Mouse (Mus musculus) brain, adult 2 months (tissue): ENCODE measurements around the gene Otulinl.
"Not testable (repeated sequence)": the region's sequence is repeated elsewhere in the genome, so short reads cannot be mapped to it uniquely, and the experiment has no call there.

Experiments
- DNase-seq: peaks from one replicate; pipeline ENCODE4 v3.0.0; 2011; ENCODE audit warnings: low read depth, low spot score

Gene Otulinl

DNA sequence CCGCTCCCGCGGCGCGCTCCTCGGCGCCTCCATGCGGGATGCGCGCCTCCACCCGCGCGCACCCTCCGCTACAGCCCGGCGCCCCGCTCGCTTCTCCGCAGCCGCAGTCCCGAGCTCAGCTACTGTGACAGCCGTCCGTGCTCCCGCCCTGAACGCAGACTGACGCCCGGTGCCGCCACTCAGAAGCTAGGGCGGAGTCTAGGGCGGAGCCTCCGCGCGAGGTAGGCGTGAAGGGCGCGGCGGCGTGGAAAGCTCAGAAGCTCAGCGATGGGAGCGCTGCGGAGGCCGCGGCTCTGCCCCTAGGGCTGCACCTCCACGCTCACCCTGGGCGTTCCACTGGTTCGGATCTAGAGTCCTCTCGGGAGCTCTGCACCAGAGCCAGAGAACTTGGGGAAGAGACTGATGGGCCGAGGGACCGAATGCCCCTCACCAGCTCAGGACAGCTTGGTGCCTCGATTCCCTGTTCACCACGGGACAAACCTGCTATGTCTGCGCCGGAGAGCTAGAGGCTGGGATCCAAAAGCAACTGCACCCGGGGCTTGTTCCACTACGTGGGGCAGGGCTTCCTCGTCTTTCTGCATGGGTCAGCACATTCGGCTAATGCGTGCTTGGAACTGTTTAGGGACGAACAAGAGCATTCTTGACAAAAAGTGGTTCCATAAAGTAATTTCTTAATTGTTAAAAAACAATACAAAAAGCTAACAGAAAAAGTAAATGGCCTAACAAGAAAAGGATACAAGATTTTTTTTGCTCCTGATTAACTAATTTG is at the start of gene Otulinl:
Otulinl (minus strand) TSS at position 161 of the 769 bp plus-strand sequence.
- DNase-seq = peak; percentile 97

DNA sequence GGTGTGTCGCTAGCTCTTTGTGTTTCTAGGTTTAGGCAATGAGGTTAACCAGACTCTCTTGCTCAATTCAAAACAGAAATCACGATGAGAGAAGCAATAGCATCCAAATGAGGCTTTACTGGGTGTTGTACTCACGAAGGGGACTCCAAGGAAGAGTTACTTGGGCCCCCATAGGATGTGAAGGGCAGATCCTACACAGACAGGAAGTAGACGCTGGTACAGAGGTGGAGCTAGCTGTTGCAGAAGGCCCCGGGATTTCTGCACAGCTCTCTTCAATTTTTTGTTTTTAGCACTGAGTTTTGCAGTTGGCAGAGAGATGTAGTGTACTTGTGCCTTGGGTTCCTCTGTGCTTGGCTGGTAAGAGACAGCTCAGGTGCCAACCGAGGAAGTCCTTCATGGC is 44.8 kb upstream of the Otulinl start:
- DNase-seq = no peak

DNA sequence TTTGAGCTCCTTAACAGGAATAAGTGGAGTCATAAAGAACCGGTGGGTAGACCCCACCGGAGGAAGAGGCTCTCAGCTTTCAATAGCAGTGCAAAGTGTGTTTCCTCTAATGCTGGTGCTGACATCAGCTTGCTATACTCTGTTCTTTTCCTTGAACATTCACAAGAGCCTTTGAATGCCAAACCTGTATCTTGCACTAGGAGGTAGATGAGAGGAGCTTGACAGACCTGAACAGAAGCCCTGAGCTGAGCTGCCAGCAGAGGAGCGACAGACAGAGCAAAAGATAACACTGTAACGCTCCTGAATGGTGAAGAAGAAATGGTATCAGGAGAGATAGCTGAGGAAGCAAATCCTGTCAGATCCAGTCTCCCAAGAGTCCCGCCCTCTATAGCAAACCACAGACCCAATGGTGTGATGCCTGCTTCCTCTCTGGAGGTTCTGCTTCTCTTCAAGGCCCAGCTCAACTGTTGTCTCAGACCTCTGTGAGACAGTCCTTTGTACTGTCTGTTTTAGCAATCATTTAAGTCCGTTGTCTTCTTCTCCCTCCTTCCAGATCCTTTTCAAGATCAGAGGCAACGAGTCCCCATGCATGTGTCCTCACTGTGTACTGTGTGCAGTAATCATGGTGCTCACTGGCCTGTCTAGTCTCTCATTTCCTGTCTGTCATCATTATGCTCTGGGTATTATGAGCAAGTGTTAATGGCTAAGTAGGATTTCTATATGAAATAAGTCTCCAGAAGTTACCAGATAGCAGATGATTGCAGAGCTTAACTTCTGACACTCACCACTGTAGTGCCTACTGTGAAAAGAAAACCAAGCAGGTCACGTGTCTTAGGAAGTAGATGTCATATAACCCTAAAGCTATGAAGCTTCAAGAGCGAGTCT is 43.7 kb upstream of the Otulinl start:
- peak; percentile 49 for DNase-seq

DNA sequence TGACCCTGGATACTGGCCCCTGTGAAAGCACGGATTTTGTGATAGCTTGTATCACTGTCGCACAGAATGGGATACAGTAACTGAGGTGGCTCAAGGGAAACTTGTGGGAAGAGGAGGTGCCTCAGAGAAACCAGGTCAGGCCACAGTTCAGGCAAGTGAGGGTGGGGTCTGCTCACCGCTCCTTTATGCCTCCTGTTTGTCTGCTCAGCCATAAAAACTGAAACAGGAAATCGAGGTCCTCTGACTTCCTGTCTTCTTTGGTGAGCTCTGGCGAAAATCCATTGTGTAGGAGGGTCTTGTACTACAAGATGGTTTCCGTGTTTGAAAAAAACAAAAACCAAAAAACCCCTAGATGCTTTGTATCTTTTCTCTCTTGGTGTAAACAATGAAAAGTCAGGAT is 42.9 kb upstream of the Otulinl start:
- DNase-seq = no peak

DNA sequence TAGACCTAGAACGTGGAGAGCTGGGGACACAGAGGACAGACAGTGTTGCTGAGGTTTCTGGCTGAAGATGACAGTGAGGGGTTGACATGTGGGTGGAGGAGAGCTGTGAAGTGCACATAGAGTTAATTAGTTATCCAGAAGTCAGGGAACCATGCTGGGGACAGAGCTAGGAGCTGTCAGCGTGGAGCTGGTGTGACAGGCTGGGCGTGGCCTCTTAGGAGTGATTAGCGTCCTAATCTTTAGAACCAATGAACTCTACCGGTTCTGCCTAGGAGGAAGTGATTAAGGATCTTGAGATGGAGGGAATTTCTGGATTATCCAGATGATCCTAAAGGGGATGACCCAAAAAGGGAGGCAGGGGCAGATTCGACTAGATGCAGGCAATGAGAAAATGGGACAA is 42.4 kb upstream of the Otulinl start:
- no peak for DNase-seq

DNA sequence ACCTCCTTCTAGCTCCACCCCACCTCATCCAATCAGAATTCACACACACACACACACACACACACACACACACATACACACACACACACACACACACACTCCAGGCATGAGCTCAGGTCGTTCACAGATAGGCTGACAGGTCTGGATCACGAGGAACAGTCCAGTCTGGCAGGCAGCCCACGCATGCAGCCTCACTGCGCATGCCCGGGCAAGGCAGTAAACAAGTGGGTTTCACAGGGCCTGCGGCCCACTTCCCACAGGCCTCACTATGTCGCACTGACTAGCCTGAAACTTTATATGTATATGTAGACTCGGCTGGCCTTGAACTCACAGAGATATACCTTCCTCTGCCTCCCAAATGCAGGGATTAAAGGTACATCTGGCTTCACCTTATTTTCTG is 38.9 kb upstream of the Otulinl start:
- DNase-seq = not testable (repeated sequence)

DNA sequence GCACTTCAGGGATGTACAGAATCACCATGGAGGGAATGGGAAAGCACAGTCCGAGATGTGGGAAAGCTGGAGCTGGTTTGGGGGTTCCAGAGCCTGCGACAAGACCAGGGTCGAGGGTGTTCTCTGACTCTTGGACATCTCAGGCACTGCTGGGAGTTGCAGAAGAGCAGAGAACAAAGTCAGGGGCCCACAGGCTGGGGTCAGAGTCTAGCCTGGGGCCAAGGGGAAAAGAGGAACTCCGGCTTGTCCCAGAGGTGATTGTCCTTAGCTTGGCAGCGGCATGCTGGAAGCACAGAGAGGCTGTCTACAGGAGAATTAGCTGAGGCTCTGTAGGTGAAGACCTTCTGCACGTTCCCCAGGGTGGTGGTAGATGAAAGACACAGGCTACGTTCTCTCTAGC is 37.3 kb upstream of the Otulinl start:
- no peak for DNase-seq

DNA sequence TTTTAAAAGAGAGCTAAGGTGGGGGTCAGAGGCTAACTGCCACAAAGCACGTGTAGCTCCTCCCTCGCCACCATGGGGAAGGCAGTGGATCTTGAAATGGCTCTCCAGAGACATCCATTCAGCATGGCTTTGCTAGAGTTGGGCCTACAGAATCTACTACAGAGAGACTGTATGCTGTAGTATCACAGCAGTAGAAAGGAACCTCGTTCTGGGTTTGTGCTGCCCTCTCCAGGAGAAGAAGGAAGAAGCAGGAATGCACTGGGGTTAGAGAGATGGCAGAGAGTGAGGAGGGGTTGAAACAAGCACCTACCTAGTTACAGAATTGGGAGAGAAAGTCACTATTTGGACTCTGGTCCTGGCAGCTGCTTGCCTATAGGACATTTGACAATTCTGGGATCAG is 34.0 kb upstream of the Otulinl start:
- peak; percentile 77 for DNase-seq

DNA sequence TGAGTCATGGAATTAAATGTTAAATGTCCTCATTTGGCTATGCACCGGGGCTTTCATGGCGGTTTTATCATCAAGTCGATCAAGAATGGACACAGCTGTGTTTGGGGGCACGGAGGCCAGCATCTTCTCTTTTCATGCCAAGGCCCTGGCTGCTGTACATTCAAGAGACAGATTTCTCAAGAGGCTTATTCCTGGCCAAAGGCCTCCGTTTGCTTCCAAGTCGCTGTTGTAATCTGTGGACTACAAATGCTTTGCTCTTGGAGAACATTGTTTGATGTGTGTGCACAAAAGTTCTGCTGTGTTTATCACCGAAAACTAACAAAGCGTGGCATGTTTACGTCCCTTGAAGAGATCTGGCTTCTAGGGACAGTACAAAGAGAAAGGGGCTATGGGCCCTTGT is 29.3 kb upstream of the Otulinl start:
- no peak for DNase-seq

DNA sequence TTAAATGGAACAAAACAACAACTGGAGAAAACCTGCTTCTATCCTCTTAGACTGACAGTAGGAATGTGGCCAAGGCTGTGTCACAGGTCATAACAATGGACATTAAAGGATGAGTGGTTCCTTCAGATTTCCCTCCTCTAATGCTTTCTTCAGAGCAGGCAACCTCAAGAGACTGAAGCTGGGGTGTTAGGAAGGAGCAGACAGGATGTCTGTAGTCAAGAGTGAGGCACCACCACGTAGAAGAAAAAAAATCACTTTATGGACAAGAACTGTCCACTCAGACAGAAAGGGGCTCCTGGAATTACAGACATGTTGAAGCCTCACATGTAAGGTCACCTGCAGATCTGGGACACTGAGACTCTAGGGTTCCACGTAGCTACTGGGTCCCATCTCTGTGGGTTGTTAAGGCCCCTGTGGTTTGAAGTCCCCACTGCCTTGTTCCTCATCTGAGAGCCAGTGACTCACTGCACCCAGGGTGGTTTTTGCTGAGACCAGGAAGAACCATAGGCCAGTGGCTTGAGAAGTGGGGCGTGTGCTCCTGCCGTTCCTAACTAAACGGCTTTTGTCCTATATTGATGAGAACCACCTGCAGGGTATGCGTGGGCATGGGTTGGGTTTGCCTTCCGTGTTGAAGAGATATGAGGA is 27.7 kb upstream of the Otulinl start:
- no peak for DNase-seq

DNA sequence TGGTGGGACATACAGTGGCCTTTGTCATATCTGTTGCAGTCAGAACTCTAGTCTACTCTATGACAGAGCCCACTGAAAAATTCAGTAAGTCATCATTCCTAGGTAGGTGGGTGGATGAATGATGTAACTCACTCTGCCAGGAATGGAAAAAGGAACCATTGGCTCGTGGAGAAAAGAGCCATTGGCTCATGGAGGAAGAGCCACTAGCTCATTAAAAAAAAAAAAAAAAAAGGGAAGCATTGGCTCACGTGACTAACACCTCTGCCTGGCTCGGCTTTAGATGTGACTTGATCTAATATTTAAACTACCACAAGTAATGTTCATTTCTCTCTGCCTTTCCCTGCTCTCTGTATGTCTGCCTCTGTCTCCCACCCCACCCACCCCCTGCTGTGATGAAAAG is 27.1 kb upstream of the Otulinl start:
- DNase-seq = peak; percentile 43

DNA sequence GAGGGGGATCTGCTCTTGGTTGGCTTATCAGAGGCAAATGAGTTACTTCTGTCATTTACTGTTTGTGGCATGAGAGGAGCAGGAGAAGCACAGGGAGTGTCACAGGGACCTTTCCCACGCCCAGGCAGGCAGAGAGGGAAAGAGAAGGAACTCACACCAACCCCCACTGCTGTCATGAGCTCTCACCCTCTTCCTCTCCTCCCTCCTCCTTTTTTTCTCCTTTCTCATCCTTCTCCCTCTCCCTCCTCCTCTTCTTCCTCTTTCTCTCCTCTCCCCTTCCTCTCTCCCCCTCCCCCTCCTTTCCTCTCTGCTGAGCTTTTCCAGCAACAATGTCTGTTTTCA is 21.6 kb upstream of the Otulinl start:
- peak; percentile 20 for DNase-seq

DNA sequence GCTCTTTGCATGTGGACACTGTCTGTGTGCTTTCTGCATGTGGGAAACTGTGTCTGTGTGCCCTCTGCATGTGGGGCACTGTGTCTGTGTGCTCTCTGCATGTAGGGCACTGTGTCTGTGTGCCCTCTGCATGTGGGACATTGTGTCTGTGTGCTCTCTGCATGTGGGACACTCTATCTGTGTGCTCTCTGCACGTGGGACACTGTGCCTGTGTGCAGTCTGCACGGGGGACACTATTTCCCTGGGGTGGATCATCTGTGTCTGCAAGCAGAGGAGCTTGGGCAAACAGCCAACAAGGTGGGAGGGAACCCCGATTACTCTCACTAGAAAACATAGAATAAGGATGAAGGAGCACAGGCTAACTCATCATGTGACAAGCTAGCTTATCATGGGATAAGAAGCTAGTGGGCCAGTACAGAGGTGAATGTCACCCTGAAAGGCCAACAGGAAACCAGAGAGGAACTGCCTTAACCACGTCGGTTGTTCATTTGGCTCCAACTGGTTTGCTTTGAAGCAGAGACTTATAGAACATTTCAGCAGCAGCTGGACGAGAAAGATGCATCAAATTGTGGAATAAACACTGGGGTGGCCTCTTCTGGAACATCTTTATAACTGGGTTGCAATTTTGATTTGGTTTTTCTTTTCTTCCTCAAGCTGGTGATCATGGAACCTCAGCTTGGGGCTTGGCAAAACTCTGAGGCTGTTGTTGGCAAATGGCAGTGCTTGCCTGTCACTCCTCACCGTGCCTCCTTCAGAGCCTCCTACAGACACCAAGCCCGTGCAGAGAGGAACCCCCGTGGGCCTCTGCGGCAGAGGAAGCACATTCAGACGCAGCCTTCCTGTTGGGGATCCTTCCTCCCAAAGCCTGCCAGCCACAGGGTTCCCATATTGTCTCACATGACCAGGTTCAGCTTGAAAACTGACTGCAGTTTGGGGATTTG is 20.9 kb upstream of the Otulinl start:
- DNase-seq = peak; percentile 74

DNA sequence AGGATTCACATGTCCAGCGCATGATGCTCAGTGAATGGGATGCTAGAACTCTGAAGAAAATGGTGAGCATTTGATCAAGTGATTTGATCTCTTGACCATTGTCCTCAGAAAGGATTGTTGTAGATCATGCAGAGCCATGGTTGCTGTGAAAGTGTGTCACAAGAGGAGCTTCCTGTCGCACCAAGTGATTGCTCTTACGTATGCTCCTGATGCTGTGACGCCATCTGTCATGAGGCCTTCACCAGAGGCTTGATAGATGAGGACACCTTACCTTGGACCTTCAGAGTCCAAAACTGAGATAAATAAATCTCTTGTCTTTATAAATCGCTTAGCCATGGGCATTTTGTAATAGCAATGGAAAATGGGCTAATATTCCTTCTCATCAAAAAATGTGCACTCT is 16.3 kb upstream of the Otulinl start:
- DNase-seq = no peak

DNA sequence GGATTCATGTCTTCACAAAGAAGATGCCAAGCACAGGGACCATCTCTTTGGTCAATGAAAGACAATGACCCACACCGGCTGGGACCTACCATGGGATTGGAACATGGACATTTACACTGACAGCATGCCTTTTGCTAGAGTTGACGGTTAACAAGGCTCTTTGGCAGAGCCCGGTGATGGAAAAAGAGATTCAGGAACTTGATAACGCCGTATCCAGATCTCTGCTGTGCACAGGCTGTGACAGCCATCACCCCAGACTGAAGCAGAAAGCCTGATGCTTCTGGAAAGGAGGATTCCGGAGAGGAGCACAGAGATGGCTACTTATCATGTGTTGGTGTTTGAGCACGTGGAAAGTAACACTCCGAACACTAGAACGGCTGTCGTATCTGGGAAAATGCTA is 11.9 kb upstream of the Otulinl start:
- DNase-seq = no peak

DNA sequence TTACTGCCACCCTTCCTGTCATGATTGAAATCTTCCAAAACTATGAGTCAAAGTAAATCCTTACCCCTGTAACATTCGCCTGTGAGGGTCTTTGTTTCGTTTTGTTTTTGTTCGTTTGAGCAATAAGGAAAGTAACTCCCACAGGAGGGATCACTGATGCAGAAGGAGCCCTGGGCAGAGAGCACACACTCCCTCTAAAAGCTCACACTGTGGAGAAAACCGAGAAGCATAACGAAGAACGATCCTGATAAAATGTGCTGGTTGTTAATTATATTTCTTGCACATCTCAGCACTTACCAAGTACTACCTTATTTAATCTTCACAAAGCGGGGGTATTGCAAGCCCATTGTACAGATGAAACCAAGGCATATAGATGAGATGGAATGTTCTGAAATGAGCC is 10.8 kb upstream of the Otulinl start:
- no peak for DNase-seq

DNA sequence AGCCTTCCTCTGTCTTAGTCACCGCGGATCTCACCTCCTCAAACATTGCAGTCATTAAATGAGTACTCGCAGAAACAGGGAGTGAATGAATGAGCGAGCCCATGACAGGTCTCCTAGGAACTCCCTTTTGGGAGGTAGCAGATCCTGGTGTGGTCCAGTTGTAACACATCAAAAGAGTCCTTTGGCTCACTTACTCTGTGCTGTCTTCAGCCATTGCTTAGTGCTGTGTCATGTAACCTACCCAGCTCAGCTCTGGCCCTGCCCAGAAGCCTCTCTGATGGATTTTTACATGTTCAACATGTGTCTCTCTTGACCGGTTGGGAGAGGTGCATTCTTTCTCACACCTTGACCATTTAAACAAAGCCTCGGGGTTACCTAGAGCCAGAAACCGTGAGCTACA is 9.8 kb upstream of the Otulinl start:
- DNase-seq = no peak

DNA sequence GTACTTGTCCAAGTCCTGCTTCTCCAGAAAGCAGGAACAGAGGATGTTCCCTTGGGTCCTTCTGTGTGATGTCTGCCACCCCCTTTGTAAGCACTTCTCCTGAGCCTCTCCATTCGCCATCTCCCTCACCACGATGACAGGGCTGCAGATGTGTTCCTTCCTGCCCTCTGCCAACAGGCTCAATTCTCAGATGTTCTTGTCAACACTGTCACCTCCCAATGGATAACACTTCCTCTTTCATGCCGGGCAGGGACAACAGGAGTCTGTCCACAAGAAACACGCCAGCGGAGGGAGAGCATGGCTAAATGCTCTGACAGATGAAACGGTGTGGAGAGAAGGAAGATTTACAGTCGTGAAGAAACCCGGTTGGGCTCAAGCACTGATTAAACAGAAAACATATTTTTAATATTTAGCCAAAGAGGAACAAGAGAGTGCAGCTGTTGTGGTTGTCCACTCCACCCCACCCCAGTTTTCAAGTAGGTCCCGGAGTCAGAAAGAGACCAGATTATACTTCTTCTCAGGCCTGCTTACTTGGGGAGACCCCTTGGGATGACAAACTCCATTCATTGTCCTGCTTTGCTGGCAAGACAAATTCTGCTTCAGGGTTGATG is 6.8 kb upstream of the Otulinl start:
- no peak for DNase-seq

DNA sequence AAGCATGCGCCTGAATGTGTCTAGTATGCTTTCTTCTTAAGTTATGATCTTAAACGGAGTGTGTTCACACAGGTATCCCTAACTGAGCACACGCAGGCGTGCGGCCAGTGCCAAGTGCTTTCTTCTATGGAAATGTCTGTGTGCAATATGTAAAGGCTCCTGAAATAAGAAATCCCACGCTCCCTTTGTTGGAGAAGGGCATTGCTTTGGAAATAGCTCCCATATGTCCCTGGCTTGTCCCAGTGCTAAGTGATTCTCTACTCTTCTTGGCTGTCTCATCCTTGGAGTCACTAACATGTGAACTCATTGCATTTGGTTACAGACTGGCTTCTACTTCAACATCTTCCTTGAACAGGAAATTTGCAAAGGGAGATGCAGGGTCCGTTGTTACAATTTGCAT is 3.4 kb upstream of the Otulinl start:
- peak; percentile 81 for DNase-seq

DNA sequence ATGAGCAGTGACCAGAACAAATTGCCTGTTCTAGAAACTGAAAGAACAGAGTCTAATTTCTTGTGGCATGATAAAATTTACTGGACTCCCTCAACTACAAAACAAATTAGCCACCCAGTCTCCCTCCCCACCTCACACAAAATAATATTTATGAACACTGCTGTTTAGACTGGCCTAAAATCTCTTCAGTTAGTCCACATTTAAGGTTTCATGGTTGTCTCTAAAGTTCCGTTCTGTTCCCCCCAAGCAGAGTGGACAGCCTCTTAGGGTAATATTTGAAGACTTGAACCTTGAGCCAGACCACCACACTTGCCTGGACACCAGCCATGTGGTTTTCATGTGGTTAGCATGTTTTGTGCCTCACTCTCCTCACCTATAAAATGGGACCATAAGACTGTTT is 1.8 kb upstream of the Otulinl start:
- no peak for DNase-seq

DNA sequence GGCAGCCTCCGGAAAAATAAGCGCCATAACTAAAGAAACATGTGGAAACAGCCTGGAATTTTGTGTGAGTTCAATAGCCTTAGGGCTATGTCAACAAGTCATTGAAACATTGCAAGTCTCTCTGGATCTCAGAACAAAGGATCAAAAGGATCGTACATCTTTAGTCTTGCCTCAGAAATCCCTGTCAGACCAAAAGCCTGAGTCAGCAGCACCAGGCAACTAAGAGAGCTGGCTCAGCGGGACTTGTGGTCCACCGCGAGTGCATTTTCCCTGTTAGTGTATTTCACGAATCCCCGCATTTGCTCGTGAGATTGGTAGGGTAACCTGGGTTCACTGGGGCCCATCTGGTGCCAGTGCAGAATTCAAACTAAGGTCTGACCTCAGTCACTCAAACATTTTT is 1.2 kb upstream of the Otulinl start:
- DNase-seq = no peak
